Mouse (Mus musculus) layer of hippocampus, postnatal 36 days (tissue): ENCODE measurements around the gene Nudc. TPM values are rescaled to one million over a fixed set of nuclear protein-coding genes. Genes with fewer than 3 reads are reported as not detected.

ENCODE experiments used
- DNase-seq, 2 experiments: peaks; one replicate each; pipeline ENCODE4 v3.0.0; 2022
- total RNA-seq, 2 experiments: library from RNA; stranded (reverse); gene quantifications; 2 replicates each; pipeline ENCODE4 v1.2.3; 2021

Gene Nudc
- 100 to 1,000 TPM; 122 to 123 TPM for total RNA-seq

DNA sequence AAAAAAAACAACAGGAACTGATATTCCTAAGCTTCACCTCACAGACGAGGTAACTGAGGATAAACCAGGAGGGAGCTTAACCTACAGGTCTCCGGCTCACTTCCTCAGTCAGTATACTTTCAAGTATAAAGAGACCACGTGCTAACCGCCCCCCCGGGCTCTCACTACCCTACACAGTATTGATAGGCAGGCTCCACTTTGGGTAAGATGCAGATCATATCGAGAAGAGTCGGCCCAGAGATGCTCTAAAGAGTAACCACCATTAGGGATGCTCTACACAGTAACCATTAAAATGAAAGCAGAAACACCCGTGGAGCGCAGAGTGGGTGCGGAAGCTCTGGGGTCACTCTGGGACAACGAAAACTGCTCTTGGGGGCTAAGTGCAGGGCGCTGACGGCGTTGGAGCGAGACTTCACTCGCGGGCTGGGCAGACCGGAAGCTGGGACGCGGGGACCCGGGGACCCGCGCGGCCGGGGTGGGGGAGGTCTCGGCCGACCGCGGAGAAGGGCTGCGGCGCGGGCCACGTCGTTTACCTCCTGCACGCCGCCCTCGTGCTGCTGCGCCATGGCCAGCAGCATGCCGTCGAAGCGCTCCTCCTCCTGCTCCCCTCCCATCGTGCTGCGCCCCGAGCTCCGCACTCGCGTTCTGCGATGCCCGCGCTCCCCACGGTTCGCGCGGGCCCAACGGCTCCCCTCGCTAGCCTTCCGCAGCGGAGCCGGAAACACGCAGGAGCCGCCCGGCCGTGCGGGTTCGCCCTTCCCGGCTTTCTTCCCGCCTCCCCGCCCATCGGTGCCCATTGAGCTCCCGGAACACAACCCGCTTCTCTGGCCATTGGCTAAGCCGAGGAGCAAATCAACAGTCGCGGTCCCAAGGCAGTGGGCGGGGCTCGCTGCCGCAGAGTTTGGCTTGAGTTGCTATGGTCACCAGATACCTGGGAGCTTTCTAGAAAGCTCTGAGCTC lies at the start of gene Nudc:
Gene Nudc (minus strand): TSS at position 725 of the 960 bp plus-strand sequence.
- peak; percentile 95 to 96 for DNase-seq

DNA sequence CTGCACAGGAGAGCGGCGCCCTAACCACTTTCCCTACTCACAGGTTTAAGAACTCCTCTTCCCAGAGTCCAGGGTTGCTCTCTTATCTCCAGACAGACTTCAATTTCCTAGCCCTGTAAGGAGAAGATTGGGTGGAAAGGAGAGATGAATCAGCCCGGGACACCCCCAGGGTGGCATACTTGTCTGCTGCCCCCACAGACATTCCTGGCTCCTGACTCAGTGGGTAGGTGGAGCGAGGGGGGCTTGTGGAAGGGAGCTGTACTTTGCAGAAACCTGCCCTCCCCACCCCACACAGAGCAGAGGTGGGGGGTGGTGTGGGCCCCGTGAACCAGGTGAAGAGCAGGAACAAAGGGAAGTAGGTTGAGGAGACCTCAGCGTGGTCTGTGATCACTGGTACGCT lies 49.7 kb upstream of the Nudc start:
- DNase-seq = no peak

DNA sequence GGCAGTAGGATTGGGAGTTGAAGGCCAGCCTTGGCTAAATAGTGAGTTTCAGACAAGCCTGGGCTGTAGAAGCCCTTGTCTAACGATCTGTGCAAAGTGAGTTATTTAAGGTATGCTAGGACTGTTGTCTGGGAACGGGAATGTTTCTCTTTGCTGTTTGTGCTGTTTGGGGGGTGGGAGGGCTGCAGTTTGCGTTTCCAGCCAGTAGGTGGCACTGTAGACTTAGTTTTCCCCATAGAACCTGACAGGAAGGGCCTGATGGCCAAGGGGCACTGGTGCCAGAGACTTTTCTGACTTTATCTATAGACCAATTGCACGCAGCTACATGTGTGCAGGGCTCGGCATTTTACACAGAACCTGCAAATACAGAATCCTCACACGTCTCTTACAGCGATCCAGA lies 46.8 kb upstream of the Nudc start:
- peak; percentile 55 to 56 for DNase-seq

DNA sequence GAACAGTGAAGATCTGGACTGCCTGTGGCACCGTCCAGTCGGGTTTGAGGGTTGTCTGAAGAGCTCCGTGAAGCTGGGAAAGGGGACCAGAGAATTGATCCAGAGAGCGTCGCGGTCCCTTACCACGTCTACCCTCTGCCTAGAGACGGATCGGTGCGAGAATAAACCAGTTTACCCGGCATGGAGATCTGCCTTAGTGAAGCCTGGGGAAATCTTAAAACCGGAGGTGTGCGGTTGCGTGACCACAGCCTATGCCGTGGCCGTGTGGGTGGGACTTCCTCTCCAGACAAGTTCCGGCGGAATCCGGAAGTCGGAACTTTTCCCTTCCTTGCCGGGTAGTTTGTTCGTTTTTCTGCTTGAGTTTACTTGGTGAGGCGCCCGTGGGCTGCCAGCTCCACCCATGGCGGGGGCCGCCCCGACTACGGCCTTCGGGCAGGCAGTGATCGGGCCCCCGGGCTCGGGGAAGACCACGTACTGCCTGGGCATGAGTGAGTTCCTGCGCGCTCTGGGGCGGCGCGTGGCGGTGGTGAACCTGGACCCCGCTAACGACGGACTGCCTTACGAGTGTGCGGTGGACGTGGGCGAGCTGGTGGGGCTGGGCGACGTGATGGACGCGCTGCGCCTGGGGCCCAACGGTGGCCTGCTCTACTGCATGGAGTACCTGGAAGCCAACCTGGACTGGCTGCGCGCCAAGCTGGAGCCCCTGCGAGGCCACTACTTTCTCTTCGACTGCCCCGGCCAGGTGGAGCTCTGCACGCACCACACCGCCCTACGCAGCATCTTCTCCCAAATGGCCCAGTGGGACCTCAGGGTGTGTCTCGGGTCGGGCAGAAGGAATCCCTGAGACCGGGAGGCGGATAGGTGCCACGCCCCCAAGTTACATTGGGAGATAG lies 38.5 kb upstream of the Nudc start, which contains the start of gene Gpn2:
Gene Gpn2 (plus strand): TSS at position 304 of the 893 bp plus-strand sequence.
- peak; percentile 81 for DNase-seq

DNA sequence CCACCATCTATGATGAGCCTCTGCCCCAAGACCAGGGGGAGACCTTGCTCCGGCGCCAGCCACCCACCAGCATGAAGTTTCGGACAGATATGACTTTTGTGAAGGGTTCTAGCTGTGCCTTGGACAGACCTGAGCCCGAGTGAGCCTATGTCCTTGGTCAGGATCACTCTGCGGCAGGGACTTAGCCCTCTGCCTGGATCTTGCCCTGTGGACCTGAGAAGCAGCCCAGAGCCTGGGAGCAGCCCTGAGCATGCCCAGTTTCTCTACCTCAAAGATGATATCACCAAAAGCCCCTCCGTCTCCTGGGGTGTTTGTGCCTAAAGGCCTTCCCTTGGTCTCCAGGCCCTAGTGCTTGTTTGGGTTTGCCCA lies 37.9 kb upstream of the Nudc start:
- DNase-seq = no peak

DNA sequence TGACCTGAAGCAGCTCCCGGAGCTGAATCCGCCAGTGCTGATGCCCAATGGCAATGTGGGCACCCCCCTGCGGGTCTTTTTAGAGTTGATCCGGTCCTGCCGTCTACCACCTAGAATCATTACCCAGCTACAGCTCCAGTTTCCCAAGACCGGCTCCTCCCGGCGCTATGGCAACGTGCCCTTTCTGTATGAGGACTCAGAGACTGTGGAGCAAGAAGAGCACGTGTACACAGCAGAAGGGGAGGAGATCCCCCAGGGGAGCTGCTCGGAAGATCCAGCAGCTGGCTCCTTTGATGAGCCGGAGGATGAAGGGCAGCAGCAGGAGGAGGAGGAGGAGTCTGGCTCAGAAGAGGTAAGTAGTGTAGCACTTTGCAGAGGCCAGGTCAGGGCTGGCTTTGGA lies 32.2 kb upstream of the Nudc start:
- DNase-seq = no peak

DNA sequence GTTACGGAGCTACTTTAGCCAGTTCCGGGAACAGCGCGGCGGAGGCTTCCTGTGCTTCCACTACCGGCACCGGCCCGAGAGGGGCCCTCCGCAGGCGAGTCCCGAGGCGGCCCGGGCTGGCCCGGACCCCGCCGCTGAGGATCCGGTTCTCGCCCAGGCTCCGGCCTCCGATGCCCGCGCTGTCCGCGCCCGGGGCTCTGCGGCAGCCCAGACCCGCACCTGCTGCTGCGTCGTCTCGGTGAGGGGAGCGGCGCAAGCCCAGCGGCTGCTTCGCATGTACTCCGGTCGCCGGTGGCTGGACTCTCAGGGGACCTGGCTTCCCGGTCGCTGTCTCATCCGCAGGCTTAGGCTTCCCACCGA lies 29.0 kb upstream of the Nudc start:
- no peak for DNase-seq

DNA sequence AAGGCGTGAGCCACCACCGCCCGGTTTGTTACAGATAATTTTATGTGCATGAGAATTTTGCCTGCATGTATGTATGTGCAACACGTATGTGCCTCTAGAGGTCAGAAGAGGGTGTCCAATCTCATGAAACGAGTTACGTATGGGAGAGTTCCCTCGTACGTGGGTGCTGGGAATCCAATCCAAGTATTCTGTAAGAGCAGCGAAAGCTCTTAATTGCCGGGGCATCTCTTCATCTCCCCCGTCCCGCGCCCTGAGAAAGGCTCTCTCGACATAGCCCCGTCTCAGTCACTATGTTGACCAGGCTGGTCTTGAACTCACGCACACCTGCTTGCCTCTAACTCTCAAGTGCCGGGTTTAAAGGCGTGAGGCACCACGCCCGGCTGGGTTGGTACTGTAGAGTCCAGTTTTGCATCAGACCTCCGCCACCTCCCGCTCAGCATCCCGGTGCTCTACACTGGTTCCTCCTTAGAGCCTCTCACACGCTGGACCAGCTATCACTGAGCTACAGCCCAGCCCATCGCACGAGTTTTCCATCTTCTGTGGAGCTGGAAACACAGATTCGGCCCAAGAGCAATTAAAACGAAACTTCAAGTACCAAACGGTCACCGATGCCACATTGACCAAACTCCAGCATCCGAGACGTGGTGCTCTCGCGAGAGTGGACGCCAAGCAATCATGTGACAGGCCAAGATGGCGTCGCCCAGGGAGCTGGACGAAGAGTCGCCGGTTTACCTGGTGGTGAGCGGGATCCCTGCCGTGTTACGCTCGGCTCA lies 28.5 kb upstream of the Nudc start, which contains the start of gene Gpatch3:
Gene Gpatch3 (plus strand): TSS at position 676 of the 773 bp plus-strand sequence.
- DNase-seq = peak; percentile 87 to 88

DNA sequence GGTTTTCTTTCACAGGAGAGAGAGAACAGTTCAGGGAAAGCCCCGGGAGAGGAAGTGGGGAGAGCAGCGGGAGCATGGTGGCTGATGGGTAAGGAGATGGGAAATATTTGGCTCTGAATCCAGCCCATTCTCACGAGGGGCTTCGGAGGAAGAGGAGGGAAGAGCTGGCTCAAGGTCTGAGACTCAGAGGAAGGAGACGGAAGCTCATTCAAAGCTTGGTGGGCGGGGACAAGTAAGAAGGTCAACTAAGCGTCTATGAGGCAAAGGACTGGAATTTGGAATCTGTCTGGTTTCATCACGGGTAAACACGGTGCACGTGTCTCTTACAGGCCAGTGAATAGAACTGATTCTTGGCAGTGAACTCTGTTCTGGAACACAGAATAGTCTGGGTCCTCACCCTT lies 24.3 kb upstream of the Nudc start:
- no peak for DNase-seq

DNA sequence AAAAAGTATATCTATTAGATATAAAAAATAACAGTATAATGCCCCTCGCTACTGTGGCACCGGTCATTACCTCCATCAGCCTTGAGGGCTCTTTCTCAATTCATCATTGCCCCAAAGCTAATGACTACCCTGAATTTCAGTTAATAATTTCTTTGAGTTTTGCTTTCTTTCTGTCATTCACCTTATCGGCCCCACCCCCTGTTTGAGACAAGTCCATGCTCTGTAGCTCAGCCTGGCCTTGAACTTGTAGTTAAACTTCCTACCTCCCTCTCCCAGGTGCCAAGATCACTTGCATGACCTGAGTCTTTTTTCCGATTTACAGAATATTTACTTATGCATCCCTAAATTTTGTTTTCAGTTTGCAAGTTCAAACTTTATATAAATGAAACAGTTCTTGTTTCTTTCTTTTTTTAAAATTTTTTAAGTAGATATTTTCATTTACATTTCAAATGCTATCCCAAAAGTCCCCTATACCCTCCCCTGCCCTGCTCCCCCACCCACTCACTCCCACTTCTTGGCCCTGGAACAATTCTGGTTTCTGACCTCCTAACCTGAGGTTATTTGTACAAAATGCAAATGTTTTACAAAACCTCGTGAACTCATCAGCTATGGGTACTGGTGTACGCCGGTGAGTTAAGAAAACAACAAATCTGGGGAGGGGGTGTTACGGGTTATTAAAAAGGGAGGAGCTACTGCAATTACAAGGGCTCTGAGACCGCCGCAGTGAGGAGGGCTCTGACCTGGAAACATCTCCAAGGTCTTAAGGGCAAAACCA lies 23.7 kb upstream of the Nudc start:
- DNase-seq = no peak

DNA sequence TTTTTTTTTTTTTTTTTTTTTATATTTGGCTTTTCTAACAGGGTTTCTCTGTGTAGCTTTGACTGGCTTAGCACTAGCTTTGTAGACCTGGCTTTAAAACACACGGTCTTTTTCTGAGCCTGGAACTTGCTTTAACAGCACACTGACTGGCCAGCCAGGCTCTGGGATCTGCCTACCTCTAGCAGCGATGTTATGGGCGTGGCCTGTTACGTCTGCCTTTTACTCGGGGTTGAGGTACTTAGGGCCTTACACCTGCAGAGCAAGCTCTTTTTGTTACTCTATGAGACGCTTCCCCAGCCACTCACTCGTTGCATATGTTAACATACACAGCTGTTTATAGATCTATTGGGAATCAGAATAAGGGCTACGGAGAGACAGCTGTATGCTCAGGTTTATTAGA lies 21.5 kb upstream of the Nudc start:
- DNase-seq = no peak

DNA sequence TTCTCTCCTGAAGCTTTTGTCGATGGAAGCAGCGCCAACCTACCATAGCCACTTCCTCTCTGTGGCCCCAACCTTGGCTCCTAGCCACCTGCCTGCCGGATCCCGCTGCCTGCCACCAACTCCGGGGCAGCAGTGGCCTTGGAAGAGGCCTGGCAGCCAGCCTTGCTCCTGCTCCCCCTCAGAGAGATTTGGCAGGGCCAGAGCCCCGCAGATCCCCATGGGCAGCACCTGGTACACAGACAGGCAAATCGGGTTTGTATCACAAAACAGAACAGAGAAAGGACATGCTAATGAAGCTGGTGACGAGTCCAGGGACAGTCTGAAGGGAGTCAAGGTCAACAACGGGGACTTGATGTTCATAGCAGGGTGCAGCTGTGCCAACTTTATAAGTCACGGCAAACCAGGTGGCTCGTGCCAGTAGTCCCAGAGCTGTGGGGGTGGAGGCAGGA lies 17.4 kb upstream of the Nudc start:
- DNase-seq = no peak

DNA sequence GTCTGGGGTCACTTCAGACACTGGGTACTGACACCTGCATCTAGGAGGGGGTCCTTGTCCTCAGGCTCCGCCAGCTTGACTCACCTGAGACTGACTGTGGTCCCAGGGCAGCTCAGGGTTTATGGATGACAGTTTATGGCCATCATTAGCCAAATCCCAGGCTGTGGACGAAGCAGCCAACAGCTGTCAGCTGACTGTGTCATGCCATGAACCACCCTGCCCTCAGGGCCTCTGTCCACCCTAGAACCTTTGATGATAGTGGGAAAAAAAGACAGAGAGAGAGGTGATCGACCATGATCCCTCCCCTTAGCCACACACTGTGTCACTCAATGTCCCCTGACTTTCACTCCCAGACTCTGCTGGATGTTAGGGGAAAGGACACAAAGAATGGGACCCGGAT lies 15.8 kb upstream of the Nudc start:
- no peak for DNase-seq

DNA sequence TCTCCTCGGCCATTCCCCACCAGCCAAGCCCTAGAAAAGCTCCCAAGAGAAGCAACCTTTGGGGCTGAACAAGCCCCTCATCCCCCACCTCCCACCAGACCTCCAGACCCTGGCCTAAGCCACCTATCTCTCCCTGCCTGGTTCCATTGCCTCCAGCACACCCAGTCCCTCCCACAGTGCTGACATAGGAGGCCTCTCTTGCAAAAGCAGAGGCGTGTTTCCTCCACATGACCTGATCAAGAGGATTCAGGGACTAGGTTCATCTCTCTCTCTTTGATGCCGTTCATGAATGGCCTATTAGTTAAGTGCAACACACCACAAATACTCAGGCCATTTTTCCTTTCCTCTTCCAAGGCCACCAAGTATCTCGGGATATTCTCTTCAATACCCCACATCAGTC lies 14.1 kb upstream of the Nudc start:
- DNase-seq = no peak

DNA sequence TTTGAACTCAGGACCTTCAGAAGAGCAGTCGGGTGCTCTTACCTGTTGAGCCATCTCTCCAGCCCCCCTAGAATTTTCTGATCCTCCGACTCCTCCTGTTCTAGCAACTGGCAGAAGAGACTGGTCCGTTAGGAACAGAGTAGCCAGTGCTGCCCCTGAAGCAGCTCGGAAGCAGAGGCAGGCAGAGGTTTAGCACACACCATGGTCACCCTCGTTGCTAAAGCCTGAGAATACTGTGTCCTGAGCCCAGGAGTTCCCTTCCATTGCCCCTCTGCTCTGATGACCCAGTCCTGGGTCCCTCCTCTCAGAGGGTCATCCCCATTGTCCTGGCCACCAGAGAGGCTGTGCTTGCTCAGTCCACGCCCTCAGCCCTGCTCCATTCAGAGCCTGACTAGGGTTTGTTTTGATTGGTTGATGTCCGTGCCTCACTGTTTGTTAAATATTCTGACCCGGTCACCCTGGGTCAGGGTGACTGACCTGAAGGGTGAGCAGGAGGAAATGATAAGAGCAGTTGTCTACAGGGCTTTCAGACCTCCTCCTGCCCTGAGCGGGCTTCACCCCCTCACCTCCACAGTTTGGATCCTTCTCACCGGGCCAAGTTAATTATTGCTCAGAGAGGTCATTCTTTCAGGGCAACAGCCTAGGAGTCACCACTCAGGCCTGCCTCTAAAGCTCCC lies 11.4 kb upstream of the Nudc start:
- DNase-seq = no peak

DNA sequence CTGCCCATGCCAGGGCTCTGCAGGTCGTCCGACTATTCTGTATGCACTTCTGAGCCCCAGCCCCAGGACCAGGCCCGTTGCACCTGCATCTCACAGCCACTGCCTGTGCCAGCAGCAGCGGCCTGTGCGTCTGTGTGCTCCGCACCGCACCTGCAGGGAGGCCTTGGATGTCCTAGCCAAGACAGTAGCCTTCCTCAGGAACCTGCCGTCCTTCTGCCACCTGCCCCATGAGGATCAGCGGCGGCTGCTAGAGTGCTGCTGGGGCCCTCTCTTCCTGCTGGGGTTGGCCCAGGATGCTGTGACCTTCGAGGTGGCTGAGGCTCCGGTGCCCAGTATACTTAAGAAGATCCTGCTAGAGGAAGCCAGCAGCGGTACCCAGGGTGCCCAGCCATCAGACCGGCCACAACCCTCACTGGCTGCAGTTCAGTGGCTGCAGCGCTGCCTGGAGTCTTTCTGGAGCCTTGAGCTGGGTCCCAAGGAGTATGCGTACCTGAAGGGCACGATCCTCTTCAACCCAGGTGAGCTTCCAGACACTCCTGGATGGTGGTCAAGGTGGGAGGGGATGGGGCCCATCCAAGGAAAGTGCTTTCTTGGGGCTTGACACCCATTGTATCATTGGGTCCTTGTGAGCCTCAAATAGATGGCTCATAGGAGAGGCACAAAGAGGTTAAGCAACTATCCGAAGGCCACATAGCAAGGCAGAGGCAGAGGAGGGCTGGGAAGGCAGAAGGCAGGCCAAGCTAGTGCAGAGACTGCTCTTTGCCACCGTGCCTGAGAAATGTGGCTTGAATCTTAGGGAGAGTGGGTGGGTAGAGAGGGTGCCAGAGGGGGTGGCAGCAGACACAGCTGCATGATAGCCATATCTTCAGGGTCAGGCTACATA lies 7.9 kb upstream of the Nudc start:
- DNase-seq = no peak

DNA sequence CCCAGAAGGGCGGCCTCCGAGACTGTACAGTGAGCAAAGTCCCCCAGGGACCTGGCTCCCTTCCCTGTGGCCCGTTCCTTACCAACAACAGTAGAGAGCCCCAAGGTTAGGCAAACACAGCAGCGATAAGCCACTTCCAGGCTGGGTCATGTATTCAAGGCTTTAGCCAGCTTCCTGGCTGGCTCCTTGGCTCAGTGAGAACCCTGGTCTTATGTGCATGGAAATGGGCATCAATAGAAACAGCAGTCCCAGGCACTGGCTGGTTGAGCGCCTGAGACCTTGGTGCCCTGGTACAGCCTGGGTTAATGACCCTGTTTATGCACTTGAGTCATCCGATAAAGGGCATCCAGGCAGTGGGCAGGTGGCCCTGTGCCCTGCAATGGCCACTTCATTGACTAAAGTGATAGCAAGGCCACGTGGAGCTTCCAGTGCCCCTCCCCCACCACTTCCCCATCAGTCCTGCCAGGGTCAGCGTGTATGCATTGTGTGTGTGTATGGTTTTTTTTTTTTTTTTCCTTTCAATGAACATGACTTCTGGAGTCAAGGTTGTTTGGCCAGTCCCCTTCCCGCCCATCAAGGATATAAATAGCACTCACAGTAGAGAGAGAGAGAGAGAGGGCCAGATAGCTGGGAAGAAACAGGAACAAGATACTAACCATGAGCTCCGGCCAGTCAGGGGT lies 7.1 kb upstream of the Nudc start, which contains the start of gene Nr0b2:
Gene Nr0b2 (plus strand): TSS at position 609 of the 680 bp plus-strand sequence.
- no peak for DNase-seq

DNA sequence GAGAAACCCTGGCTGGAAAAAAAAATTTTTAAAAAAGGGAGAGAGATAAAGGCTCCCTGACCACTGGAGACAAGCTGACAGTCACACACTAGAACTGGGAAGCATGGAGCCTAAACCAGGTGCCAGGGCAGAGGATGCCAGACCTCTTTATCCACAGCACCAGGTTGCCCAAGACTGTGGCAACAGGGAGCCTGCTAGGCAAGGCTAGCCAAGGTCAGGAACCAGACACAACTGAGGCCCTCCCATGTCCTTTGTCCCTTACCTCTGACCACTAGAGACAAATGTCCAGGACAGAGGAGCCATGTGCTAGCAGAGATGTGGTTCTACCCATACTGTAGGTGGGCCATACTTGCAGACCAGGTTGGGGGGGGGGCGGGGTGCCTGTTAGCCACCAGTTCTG lies 6.2 kb upstream of the Nudc start:
- no peak for DNase-seq

DNA sequence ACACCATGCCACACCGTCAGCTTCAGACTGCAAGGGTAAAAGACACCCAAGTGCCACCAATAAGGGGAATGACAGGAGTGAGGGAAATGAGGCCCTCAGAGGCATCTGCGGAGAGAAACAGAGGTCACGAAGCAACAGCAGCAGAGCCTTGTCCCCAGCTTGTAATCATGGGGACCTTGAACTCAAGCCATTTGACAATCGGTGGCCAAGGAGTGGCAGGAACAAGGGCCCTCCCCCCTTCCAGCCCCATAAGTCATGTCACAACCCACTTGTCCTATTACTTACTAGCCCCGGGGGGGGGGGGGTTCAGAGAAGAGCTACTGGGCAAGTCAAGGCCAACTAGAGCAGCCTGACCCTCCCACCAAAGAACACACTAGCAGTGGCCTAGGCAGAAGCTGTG lies 9.1 kb downstream of the Nudc start:
- no peak for DNase-seq
